ENCODE assay signal across 16 mouse cellular contexts in the genomic region with DNA sequence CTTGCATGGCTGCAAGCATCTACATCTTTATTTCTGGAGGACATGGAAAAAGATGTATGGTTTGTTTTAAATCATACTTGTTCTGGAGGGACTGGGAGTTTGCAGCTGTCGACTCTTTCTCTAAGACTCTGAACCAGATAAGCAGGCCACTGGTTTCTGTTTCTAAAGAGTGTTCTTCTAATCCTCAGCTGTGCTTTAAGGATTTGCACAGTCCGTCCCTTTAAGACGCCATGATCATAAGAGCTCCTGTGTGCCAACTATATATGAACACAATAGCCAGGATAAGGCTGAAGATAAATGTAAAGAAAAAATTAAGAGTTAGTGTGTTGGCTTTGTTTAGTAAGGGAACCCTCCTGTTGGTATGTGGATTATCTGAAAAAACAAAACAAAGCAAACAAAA. TPM values are rescaled to one million over a fixed set of nuclear protein-coding genes. Genes with fewer than 3 reads are reported as not detected.
"Had no signal": no experiment of that assay in that cellular context is flagged by ENCODE, and none has a peak within 500 bp of the region (broad histone marks: within the 10 kb centered on the region; RNA-seq: fewer than 3 reads in every experiment).

No protein-coding gene starts in this region.

- DNase-seq: gastrocnemius, postnatal 14 days; gastrocnemius, postnatal 36 days; heart, adult 18-20 months; heart, postnatal 14 days; heart, postnatal 36 days; kidney, adult 11 months; kidney, adult 2 months; kidney, adult 9 months; kidney, postnatal 14 days; kidney, postnatal 36 days; liver; liver, embryonic 13.5 days had no signal

RNA-seq across cellular contexts. Expression of gene Chrm5, which starts 36.2 kb away (rescaled TPM):
- total RNA-seq: gastrocnemius, adult 18-20 months; gastrocnemius, adult 8-10 months; gastrocnemius, postnatal 14 days; gastrocnemius, postnatal 36 days; heart, adult 18-20 months; heart, adult 8-10 months; heart, postnatal 14 days; heart, postnatal 36 days; hematopoietic stem cell, adult 5-6 weeks had no signal
